27 mouse cellular contexts compared by ENCODE assay signal in the genomic region with DNA sequence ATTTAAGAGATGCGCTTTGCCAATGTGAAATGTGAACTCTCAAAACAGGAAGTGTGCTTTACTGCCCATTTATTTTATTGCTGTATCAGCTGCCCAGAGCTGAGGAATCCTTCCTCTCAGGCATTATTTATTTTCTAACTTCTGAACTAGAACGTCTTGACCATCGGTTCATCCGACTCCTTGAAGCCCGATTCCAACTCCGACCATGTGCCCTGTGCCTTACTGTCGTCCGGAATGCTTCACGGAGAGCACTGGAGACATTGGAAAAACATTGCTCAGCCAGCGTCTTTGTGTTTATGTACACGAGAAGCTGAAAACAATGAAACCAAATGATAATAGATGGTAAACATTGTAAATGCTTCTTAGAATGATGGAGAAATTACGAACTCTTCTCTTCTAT.
DNase-seq lines count a peak whose midpoint lies in the region; ATAC-seq and TF ChIP-seq lines count a peak whose summit lies in the region.
"Had no signal": no experiment of that assay in that cellular context is flagged by ENCODE, and none has a peak within 500 bp of the region (broad histone marks: within the 10 kb centered on the region; RNA-seq: fewer than 3 reads in every experiment).

No protein-coding gene starts in this region.

- H3K4me2 ChIP-seq in kidney, embryonic 15.5 days = no peak overlapping the region
- H3K4me2 ChIP-seq in kidney, postnatal 0 days (ENCODE audit: low read length) = no peak overlapping the region
- H3K4me2 ChIP-seq: embryonic facial prominence, embryonic 13.5 days; embryonic facial prominence, embryonic 15.5 days; forebrain, embryonic 12.5 days had no signal

- no peaks in the 10 kb centered on the region for H3K36me3 ChIP-seq in kidney, embryonic 15.5 days
- no peaks in the 10 kb centered on the region for H3K36me3 ChIP-seq in kidney, postnatal 0 days (ENCODE audit: insufficient read depth, low read length)
- H3K36me3 ChIP-seq: embryonic facial prominence, embryonic 13.5 days; embryonic facial prominence, embryonic 15.5 days; forebrain, embryonic 10.5 days; forebrain, embryonic 12.5 days; G1E had no signal

- H3K27me3 ChIP-seq in kidney, embryonic 15.5 days = no peaks in the 10 kb centered on the region
- H3K27me3 ChIP-seq in kidney, postnatal 0 days (ENCODE audit: insufficient read depth, low read length) = no peaks in the 10 kb centered on the region
- H3K27me3 ChIP-seq: CH12.LX; embryonic facial prominence, embryonic 15.5 days; forebrain, embryonic 12.5 days; Patski had no signal

- 0 out of 2 replicates have a peak, but pooled peaks cover 5% of the 10 kb centered on the region for H3K4me1 ChIP-seq in kidney, embryonic 15.5 days
- no peaks in the 10 kb centered on the region for H3K4me1 ChIP-seq in kidney, postnatal 0 days (replicated peaks; ENCODE audit: insufficient read depth, low read length)
- H3K4me1 ChIP-seq: embryonic facial prominence, embryonic 13.5 days; embryonic facial prominence, embryonic 15.5 days; forebrain, embryonic 10.5 days; forebrain, embryonic 12.5 days had no signal

- H3K4me3 ChIP-seq in kidney, embryonic 15.5 days (replicated peaks) = no peak overlapping the region
- no peak overlapping the region for H3K4me3 ChIP-seq in kidney, postnatal 0 days (replicated peaks; ENCODE audit: low read depth, low read length)
- H3K4me3 ChIP-seq: embryonic facial prominence, embryonic 13.5 days; embryonic facial prominence, embryonic 15.5 days; erythroblast, embryonic 14.5 days; forebrain, embryonic 10.5 days; forebrain, embryonic 12.5 days had no signal

- peak; percentile 42 for DNase-seq in heart, adult 11 months
- no peak for DNase-seq in heart, adult 8-10 months (ENCODE audit: low spot score)
- no peak for DNase-seq in kidney, adult 18-20 months
- DNase-seq in kidney, postnatal 0 days (ENCODE audit: low spot score) = peak; percentile 58
- no peak for DNase-seq in kidney, adult 9 months
- DNase-seq: adrenal gland, adult 8-10 months; adrenal gland, postnatal 14 days; adrenal gland, postnatal 36 days; B cell, adult 2 months; cerebellum, adult 11 months; cerebellum, adult 18-20 months; cerebellum, adult 8-10 months; cerebellum, adult 9-11 months; cerebellum, postnatal 14 days; cerebellum, postnatal 36 days; embryo, embryonic 11 days had no signal

- H3K27ac ChIP-seq in kidney, embryonic 15.5 days = no peak overlapping the region; the same call in 1 of the 2 replicates
- H3K27ac ChIP-seq in kidney, postnatal 0 days = no peak overlapping the region
- H3K27ac ChIP-seq: embryonic facial prominence, embryonic 13.5 days; embryonic facial prominence, embryonic 15.5 days; forebrain, embryonic 10.5 days; forebrain, embryonic 12.5 days had no signal

- no peaks in the 10 kb centered on the region for H3K9me3 ChIP-seq in kidney, embryonic 15.5 days (replicated peaks)
- H3K9me3 ChIP-seq in kidney, postnatal 0 days (replicated peaks; ENCODE audit: low read length) = no peaks in the 10 kb centered on the region
- H3K9me3 ChIP-seq: embryonic facial prominence, embryonic 13.5 days; embryonic facial prominence, embryonic 15.5 days; forebrain, embryonic 10.5 days; forebrain, embryonic 12.5 days; G1E had no signal

- H3K9ac ChIP-seq in kidney, embryonic 15.5 days = no peak overlapping the region
- no peak overlapping the region for H3K9ac ChIP-seq in kidney, postnatal 0 days (ENCODE audit: low read depth, low read length)
- H3K9ac ChIP-seq: embryonic facial prominence, embryonic 13.5 days; embryonic facial prominence, embryonic 15.5 days; forebrain, embryonic 12.5 days had no signal

- ATAC-seq in kidney, embryonic 15.5 days (replicated peaks; ENCODE audit: low FRiP score) = peak; percentile 49; the same call in 1 of the 2 replicates
- no peak for ATAC-seq in kidney, postnatal 0 days (replicated peaks; ENCODE audit: low FRiP score, low read depth)
- ATAC-seq: activated CD4-positive, CD25-positive, alpha-beta regulatory T cell, adult 4 months; CD4-positive, CD25-positive, alpha-beta regulatory T cell, adult 4 months; Patski had no signal

- no peak for TF ChIP-seq CTCF in kidney, postnatal 0 days (IDR thresholded peaks at IDR 0.05; ENCODE audit: low read depth)

- 24% methylated on average over 12 of the region's 12 CpGs for WGBS in kidney, embryonic 15.5 days
- WGBS in kidney, postnatal 0 days = 20% methylated on average over 12 of the region's 12 CpGs

Comparison
In these comparisons a context has a peak if more than half of its experiments do, and no peak if none do; other contexts are left out.
1. DNase-seq: peak in heart, adult 11 months (single experiment) and kidney, postnatal 0 days (single experiment); none in heart, adult 8-10 months (single experiment), kidney, adult 18-20 months (single experiment) and kidney, adult 9 months (single experiment).